Mouse (Mus musculus): Measurements from ENCODE around the gene Lrp11.

GRCm38 (mm10) chr10:7611647-7612046 lies 22.0 kb downstream of the Lrp11 start:
- TF ChIP-seq TAL1 (IDR thresholded peaks at IDR 0.05; ENCODE audit: low read length) (no peak), GATA1 (IDR thresholded peaks at IDR 0.05; ENCODE audit: low read length) (no peak)
